Mouse (Mus musculus) neural tube, embryonic 11.5 days (tissue): ENCODE data around the gene Zdhhc13. TPM values are rescaled to one million over a fixed set of nuclear protein-coding genes. Genes with fewer than 3 reads are reported as not detected.

Experiments used
- ATAC-seq: fragments of 200-750 bp; cut with Nextera tagmentation; 2 replicates; pipeline ENCODE4 v1.8.0; 2017; ENCODE audit warnings: moderate number of reproducible peaks, mild to moderate bottlenecking, moderate TSS enrichment, moderate library complexity; ENCODE audit not compliant: insufficient read depth, low FRiP score, low TSS enrichment
- DNase-seq: peaks from one replicate; pipeline ENCODE4 v3.0.0-alpha.2; 2015; ENCODE audit warnings: low spot score
- H3K27ac ChIP-seq: fragments of 300-500 bp; sonication (generic); 2 replicates; pipeline ENCODE4 v1.5.1; 2014; ENCODE audit warnings: low read depth, mild to moderate bottlenecking, low read length
- H3K27me3 ChIP-seq: fragments of 300-500 bp; sonication (generic); 2 replicates; pipeline ENCODE4 v1.6.1; 2014; ENCODE audit warnings: mild to moderate bottlenecking, low read length, mixed read lengths; ENCODE audit not compliant: control insufficient read depth, insufficient read depth
- H3K36me3 ChIP-seq: fragments of 300-500 bp; sonication (generic); 2 replicates; pipeline ENCODE4 v1.6.1; 2014; ENCODE audit warnings: mild to moderate bottlenecking, low read length, moderate library complexity, mixed read lengths; ENCODE audit not compliant: control insufficient read depth, insufficient read depth
- H3K4me1 ChIP-seq: fragments of 300-500 bp; sonication (generic); 2 replicates; pipeline ENCODE4 v1.6.1; 2014; ENCODE audit warnings: low read length, mixed read lengths; ENCODE audit not compliant: control insufficient read depth, insufficient read depth
- H3K4me2 ChIP-seq: fragments of 300-500 bp; sonication (generic); 2 replicates; pipeline ENCODE4 v1.6.1; 2014; ENCODE audit warnings: low read depth, mild to moderate bottlenecking, moderate library complexity
- H3K4me3 ChIP-seq: fragments of 300-500 bp; sonication (generic); 2 replicates; pipeline ENCODE4 v1.5.1; 2014; ENCODE audit warnings: low read depth, low read length
- H3K9ac ChIP-seq: fragments of 300-500 bp; sonication (generic); 2 replicates; pipeline ENCODE4 v1.6.1; 2014; ENCODE audit warnings: mild to moderate bottlenecking, low read length
- H3K9me3 ChIP-seq: fragments of 300-500 bp; sonication (generic); 2 replicates; pipeline ENCODE4 v1.6.1; 2016; ENCODE audit warnings: low read length; ENCODE audit not compliant: control insufficient read depth
- WGBS: fragments of 180-500 bp; shearing (Covaris S2); extraction: QIAGEN DNeasy Blood & Tissue Kit; methylation state at CpG from one replicate; pipeline ENCODE4 v1.1.7; 2014; 5-methylcytosine and 5-hydroxymethylcytosine counted together
- polyA plus RNA-seq: library from polyadenylated mRNA; unstranded; fragments of >200 nt; fragmentation: Nextera tagmentation; extraction: Ambion mirVana; gene quantifications from 2 replicates; pipeline ENCODE4 v1.2.1, GENCODE M21; 2014

The Zdhhc13 gene
- polyA plus RNA-seq, 1 experiment from 2014 or later, result 39.0 TPM

DNA sequence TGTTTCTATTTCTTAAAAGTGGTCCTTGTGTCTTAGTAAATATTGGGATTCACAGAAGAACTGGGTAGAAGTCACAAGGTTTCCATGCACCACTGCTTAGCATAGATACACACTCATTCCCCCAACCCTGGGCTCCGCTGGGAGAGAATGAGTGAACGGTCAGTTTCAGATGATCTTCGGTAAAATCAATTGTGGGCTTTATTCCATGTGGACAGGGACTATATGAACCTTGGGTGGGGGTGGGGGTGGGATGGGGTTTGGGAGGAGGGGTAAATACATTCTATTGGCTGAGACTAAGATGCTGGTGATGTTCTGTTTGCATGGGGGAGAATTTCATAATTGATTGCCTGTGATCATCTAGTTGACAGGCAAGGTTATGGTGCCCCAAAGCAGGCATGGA is 66.7 kb downstream of the Zdhhc13 start:
- WGBS, result 94% methylated on average over 3 of the region's 3 CpGs
- no peak overlapping the region for H3K9ac ChIP-seq
- no peak for DNase-seq
- no peaks in the 10 kb centered on the region for H3K9me3 ChIP-seq
- H3K27ac ChIP-seq, result no peak overlapping the region
- no peaks in the 10 kb centered on the region for H3K27me3 ChIP-seq
- H3K4me3 ChIP-seq, result no peak overlapping the region
- no peak overlapping the region for H3K4me2 ChIP-seq
- no peaks in the 10 kb centered on the region for H3K4me1 ChIP-seq
- no peak for ATAC-seq
- no peaks in the 10 kb centered on the region for H3K36me3 ChIP-seq

GRCm38 (mm10) chr7:48858257-48858656 is 69.5 kb downstream of the Zdhhc13 start:
- no peak overlapping the region for H3K4me3 ChIP-seq
- ATAC-seq, result no peak
- no peaks in the 10 kb centered on the region for H3K27me3 ChIP-seq
- no peak overlapping the region for H3K27ac ChIP-seq
- H3K4me2 ChIP-seq, result no peak overlapping the region
- no peaks in the 10 kb centered on the region for H3K36me3 ChIP-seq
- no peak overlapping the region for H3K9ac ChIP-seq
- 96% methylated on average over 1 of the region's 1 CpGs for WGBS
- no peak for DNase-seq
- H3K9me3 ChIP-seq, result no peaks in the 10 kb centered on the region
- no peaks in the 10 kb centered on the region for H3K4me1 ChIP-seq

DNA sequence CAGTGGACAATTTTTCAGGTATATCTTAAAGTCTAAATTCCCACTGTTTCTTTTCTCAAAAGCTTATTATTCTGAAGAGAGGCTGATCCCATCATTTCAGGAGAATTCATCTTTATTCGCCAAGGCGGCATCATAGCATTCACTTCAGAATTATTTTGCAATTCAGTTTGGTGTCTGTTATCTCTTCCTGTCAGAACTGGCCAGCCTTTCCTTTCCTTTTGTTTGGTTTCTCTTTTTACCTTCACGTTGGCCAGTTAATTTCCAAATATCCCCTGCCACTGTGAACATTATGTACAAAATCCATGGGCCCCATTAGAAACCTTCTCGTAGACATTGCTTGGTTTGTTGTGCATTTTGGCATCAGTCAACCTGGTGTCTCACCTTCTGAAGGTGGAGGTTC is 70.6 kb downstream of the Zdhhc13 start:
- H3K9ac ChIP-seq, result no peak overlapping the region
- H3K4me3 ChIP-seq, result no peak overlapping the region
- no peaks in the 10 kb centered on the region for H3K4me1 ChIP-seq
- 95% methylated on average over 4 of the region's 4 CpGs for WGBS
- H3K27me3 ChIP-seq, result no peaks in the 10 kb centered on the region
- ATAC-seq (no peak), DNase-seq (no peak)
- no peak overlapping the region for H3K4me2 ChIP-seq
- H3K27ac ChIP-seq, result no peak overlapping the region
- H3K9me3 ChIP-seq, result no peaks in the 10 kb centered on the region
- no peaks in the 10 kb centered on the region for H3K36me3 ChIP-seq

DNA sequence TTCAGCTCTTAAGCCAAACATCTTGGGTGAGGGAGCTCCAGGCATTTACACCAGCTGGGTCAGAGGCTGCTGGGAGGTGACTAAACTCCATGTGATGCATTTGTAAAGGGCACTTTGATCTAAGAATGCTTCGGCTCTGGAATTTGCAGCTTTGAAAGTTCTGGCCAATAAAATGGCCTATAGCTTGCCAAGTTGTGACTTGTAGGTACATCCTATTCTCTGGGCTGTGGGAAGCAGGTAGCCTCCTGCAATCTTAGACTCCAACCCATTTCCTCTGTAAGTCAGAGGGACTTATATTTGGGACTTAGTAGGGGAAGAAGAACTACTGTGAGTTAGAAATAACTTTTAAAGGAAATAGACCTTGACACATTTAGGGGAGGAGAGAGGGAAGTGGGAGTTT is 72.1 kb downstream of the Zdhhc13 start:
- H3K4me3 ChIP-seq, result no peak overlapping the region
- WGBS, result 25% methylated on average over 1 of the region's 1 CpGs
- H3K4me1 ChIP-seq, result no peaks in the 10 kb centered on the region
- H3K27me3 ChIP-seq, result no peaks in the 10 kb centered on the region
- no peak for ATAC-seq
- H3K9me3 ChIP-seq, result no peaks in the 10 kb centered on the region
- DNase-seq, result no peak
- no peak overlapping the region for H3K9ac ChIP-seq
- no peak overlapping the region for H3K27ac ChIP-seq
- no peak overlapping the region for H3K4me2 ChIP-seq
- H3K36me3 ChIP-seq, result no peaks in the 10 kb centered on the region

DNA sequence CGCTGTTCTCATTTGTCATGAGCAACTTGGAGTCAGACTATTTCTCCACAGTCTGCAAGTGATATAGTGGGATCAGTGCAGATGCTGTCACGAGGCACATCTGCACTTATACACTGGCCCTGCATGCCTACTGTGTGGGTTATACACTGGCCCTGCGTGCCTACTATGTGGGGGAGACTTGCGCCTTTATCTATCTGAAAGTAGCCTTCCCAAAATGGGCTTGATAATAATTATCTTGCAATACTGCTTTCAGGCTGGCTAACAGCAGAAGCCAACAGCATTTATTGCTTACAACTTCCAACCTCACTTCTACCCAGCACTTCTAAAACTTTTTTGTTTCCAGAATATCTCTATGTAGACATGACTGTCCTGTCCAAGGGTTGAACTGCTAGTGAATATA is 73.0 kb downstream of the Zdhhc13 start:
- Histone ChIP-seq H3K4me1 (no peaks in the 10 kb centered on the region), H3K4me3 (no peak overlapping the region), H3K9me3 (no peaks in the 10 kb centered on the region), H3K9ac (no peak overlapping the region), H3K27me3 (no peaks in the 10 kb centered on the region), H3K4me2 (no peak overlapping the region), H3K27ac (no peak overlapping the region), H3K36me3 (no peaks in the 10 kb centered on the region)
- DNase-seq (no peak), ATAC-seq (no peak)
- 94% methylated on average over 4 of the region's 4 CpGs for WGBS

- DNase-seq (no peak), ATAC-seq (no peak)
- H3K4me3 ChIP-seq, result no peak overlapping the region
- no peaks in the 10 kb centered on the region for H3K27me3 ChIP-seq
- no peak overlapping the region for H3K4me2 ChIP-seq
- no peak overlapping the region for H3K9ac ChIP-seq
- no peaks in the 10 kb centered on the region for H3K4me1 ChIP-seq
- no peak overlapping the region for H3K27ac ChIP-seq
- H3K9me3 ChIP-seq, result no peaks in the 10 kb centered on the region
- peaks cover 4% of the 10 kb centered on the region for H3K36me3 ChIP-seq
Observed at GRCm38 (mm10) chr7:48864199-48864598, 75.4 kb downstream of the Zdhhc13 start.

- Histone ChIP-seq H3K9me3 (no peaks in the 10 kb centered on the region), H3K4me1 (no peaks in the 10 kb centered on the region), H3K27ac (no peak overlapping the region), H3K4me2 (no peak overlapping the region), H3K9ac (no peak overlapping the region), H3K27me3 (no peaks in the 10 kb centered on the region), H3K36me3 (peaks cover 4% of the 10 kb centered on the region), H3K4me3 (no peak overlapping the region)
- no peak for DNase-seq
- 94% methylated on average over 9 of the region's 9 CpGs for WGBS
- no peak for ATAC-seq
Observed at GRCm38 (mm10) chr7:48864671-48865458, 76.1 kb downstream of the Zdhhc13 start.

DNA sequence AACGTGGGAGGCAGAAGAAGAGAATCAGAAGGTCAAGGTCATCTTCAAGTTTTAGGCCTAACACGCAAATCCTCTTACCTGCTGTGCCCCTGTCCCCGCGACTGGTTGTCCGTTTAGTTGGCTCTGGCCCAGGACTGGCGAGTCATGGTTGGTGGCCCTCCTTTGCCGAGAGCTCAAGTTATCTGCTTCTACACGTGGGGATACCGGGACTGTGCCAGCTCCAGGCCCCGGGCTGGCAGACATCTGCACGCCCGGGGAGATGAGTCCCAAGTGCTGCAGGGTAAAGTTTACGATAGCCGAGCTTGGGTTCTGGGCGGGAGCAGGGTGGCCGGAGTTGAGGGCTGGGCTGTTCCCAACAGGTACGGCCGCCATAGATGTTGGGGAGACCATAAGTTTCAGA is 78.8 kb downstream of the Zdhhc13 start:
- peaks cover 20% of the 10 kb centered on the region for H3K36me3 ChIP-seq
- WGBS, result 95% methylated on average over 18 of the region's 18 CpGs
- no peak overlapping the region for H3K27ac ChIP-seq

DNA sequence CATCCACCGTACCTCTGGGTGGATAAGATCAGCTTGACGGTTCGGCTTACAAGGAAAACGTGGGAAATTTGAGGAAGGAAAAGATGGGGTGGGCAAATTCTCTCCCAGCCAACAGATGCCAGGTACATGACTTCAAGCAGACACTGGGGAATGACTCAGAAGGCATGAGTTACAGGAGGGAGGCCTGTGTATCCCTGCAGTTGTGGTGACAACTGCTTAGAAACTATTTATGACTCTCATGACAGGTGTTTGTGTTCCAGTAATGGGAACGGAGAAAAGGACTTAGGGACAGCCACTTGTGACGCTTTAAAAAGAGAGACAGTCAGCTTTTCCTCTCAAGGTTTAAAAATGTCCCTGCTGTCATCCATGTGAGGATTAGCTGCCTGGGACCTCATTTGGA is 81.3 kb downstream of the Zdhhc13 start:
- no peak for DNase-seq
- H3K36me3 ChIP-seq, result peaks cover 28% of the 10 kb centered on the region
- WGBS, result 86% methylated on average over 6 of the region's 6 CpGs
- H3K9me3 ChIP-seq, result no peaks in the 10 kb centered on the region
- H3K4me1 ChIP-seq, result no peaks in the 10 kb centered on the region
- no peak overlapping the region for H3K4me3 ChIP-seq
- no peak for ATAC-seq
- no peak overlapping the region for H3K9ac ChIP-seq
- no peaks in the 10 kb centered on the region for H3K27me3 ChIP-seq
- no peak overlapping the region for H3K27ac ChIP-seq
- no peak overlapping the region for H3K4me2 ChIP-seq

More for the DNA sequence above, 78.8 kb downstream of the Zdhhc13 start:
- Histone ChIP-seq H3K9me3 (no peaks in the 10 kb centered on the region), H3K4me2 (no peak overlapping the region), H3K4me1 (no peaks in the 10 kb centered on the region), H3K9ac (no peak overlapping the region), H3K27me3 (no peaks in the 10 kb centered on the region), H3K4me3 (no peak overlapping the region)
- DNase-seq (no peak), ATAC-seq (no peak)
